Mouse (Mus musculus) kidney, adult 2 months (tissue): ENCODE measurements around the gene Cul9.

Experiments used
- CTCF ChIP-seq: fragments of 200-500 bp; conservative IDR thresholded peaks from 2 replicates; pipeline ENCODE4 v1.5.1; 2011; ENCODE audit warnings: low read depth, mild to moderate bottlenecking, control low read depth, low read length, moderate library complexity, mixed read lengths; ENCODE audit not compliant: insufficient read depth, insufficient read length
- POLR2A ChIP-seq: fragments of 200-500 bp; IDR thresholded peaks from one replicate; pipeline ENCODE4 v1.6.1; 2011; ENCODE audit warnings: low read depth, low read length, control low read depth

GRCm38 (mm10) chr17:46513329-46513728, 32.9 kb downstream of the Cul9 start:
- TF ChIP-seq CTCF (no peak), POLR2A (no peak)
